22 mouse cellular contexts compared by ENCODE assay signal in the genomic region with DNA sequence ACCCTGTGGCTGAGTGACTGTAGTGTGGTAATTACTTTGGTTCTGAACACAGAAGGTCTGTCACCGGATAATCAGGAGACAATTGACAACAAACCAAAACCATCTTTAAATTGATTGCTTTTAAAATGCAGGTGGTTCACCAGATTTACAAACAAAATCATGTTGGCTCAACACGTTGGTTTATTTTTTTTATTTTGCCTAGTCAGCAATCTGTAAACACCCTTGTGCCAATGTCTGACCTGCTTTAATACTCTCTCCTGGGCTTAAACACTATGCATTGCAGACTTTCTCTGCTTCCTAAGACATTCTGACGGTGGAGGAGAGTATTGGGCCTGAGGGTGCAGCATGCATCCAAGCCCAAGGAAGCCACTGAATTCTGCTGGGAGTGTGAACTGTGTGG. TPM values are rescaled to one million over a fixed set of nuclear protein-coding genes. Genes with fewer than 3 reads are reported as not detected.
DNase-seq lines count a peak whose midpoint lies in the region; ATAC-seq and TF ChIP-seq lines count a peak whose summit lies in the region.
"Had no signal": no experiment of that assay in that cellular context is flagged by ENCODE, and none has a peak within 500 bp of the region (broad histone marks: within the 10 kb centered on the region; RNA-seq: fewer than 3 reads in every experiment).

No protein-coding gene starts in this region.

- 71% methylated on average over 3 of the region's 3 CpGs for WGBS in forebrain, embryonic 11.5 days
- 66% methylated on average over 3 of the region's 3 CpGs for WGBS in forebrain, embryonic 10.5 days

- no peaks in the 10 kb centered on the region for H3K4me1 ChIP-seq in forebrain, embryonic 11.5 days (replicated peaks; ENCODE audit: control insufficient read depth, insufficient read depth, low read length)
- H3K4me1 ChIP-seq in forebrain, embryonic 10.5 days, result peaks cover 25% of the 10 kb centered on the region; the same call in 1 of the 2 replicates
- H3K4me1 ChIP-seq in CH12.LX (ENCODE audit: control insufficient read depth in 1 of 2, insufficient read depth in 2 of 2), result no peaks in the 10 kb centered on the region
- H3K4me1 ChIP-seq in ES-E14 (ENCODE audit: control insufficient read depth in 2 of 2, insufficient read depth in 2 of 2, low read length in 2 of 2, poor library complexity in 1 of 2), result peaks cover 2 to 18% of the 10 kb centered on the region in 2 experiments
- H3K4me1 ChIP-seq: forebrain, embryonic 12.5 days had no signal

- H3K4me2 ChIP-seq in forebrain, embryonic 11.5 days (ENCODE audit: low read depth, low read length, severe bottlenecking), result no peak overlapping the region
- no peak overlapping the region for H3K4me2 ChIP-seq in CH12.LX (ENCODE audit: insufficient read depth, low read depth, poor library complexity, severe bottlenecking)
- H3K4me2 ChIP-seq: embryonic facial prominence, embryonic 13.5 days; embryonic facial prominence, embryonic 15.5 days; forebrain, embryonic 12.5 days had no signal

- no peak overlapping the region for H3K9ac ChIP-seq in forebrain, embryonic 11.5 days (ENCODE audit: low read length)
- no peak overlapping the region for H3K9ac ChIP-seq in CH12.LX (ENCODE audit: insufficient read depth, low read depth)
- no peak overlapping the region for H3K9ac ChIP-seq in ES-E14 (ENCODE audit: insufficient read depth, low read depth, low read length, poor library complexity, severe bottlenecking)
- H3K9ac ChIP-seq: embryonic facial prominence, embryonic 13.5 days; embryonic facial prominence, embryonic 15.5 days; forebrain, embryonic 12.5 days had no signal

- TF ChIP-seq EP300 in CH12.LX (IDR thresholded peaks at IDR 0.05; ENCODE audit: low read length), result no peak

- no peaks in the 10 kb centered on the region for H3K79me2 ChIP-seq in CH12.LX (replicated peaks; ENCODE audit: control insufficient read depth, extremely low read depth, insufficient read depth, poor library complexity, severe bottlenecking)

- peak; percentile 18 for DNase-seq in forebrain, embryonic 11.5 days (ENCODE audit: low spot score)
- DNase-seq in forebrain, embryonic 10.5 days (ENCODE audit: extremely low spot score, low spot score), result no peak
- DNase-seq in CH12.LX (ENCODE audit: extremely low read depth) (no peak), ES-E14 (ENCODE audit: low read depth, low spot score) (no peak)
- DNase-seq in urinary bladder, postnatal 4 days (ENCODE audit: low spot score in 2 of 2), result no peak
- DNase-seq: adrenal gland, postnatal 25 days; B cell, adult 2 months; cerebellum, adult 11 months; cerebellum, adult 18-20 months; cerebellum, adult 8-10 months; cerebellum, adult 9-11 months; cerebellum, postnatal 14 days; cerebellum, postnatal 36 days; embryo, embryonic 11 days had no signal

- TF ChIP-seq POLR2A in CH12.LX (IDR thresholded peaks at IDR 0.05; ENCODE audit: low read depth, low read length), result no peak

- dilution Hi-C loops in CH12.LX (cut with MboI; ENCODE audit: extremely low pct_ligation_motif_present, extremely low pct_unique_long_range_greater_than_20kb, low sequenced_read_pairs), result no loop called here

- H3K9me3 ChIP-seq in forebrain, embryonic 11.5 days (ENCODE audit: control insufficient read depth, low read length), result no peaks in the 10 kb centered on the region
- no peaks in the 10 kb centered on the region for H3K9me3 ChIP-seq in forebrain, embryonic 10.5 days
- H3K9me3 ChIP-seq in CH12.LX (replicated peaks; ENCODE audit: low read length) (no peaks in the 10 kb centered on the region), ES-E14 (ENCODE audit: control insufficient read depth, insufficient read depth, low read depth, low read length) (no peaks in the 10 kb centered on the region)
- H3K9me3 ChIP-seq: embryonic facial prominence, embryonic 13.5 days; embryonic facial prominence, embryonic 15.5 days; forebrain, embryonic 12.5 days had no signal

- in situ Hi-C loops in CH12.LX (cut with MboI; ENCODE audit: low pct_ligation_motif_present, low pct_unique_long_range_greater_than_20kb, low sequenced_read_pairs) (no loop called here), ES-E14 (cut with MboI; ENCODE audit: low sequenced_read_pairs in 2 of 2, unreplicated experiment in 2 of 2) (no loop called here)

- no peak overlapping the region for H3K27ac ChIP-seq in forebrain, embryonic 11.5 days (ENCODE audit: low read depth, low read length)
- no peak overlapping the region for H3K27ac ChIP-seq in forebrain, embryonic 10.5 days
- H3K27ac ChIP-seq in CH12.LX (ENCODE audit: insufficient read depth, low read depth), result no peak overlapping the region
- H3K27ac ChIP-seq in ES-E14 (ENCODE audit: insufficient read depth, low read depth, low read length, poor library complexity, severe bottlenecking), result no peak overlapping the region
- H3K27ac ChIP-seq: embryonic facial prominence, embryonic 13.5 days; embryonic facial prominence, embryonic 15.5 days; forebrain, embryonic 12.5 days had no signal

- TF ChIP-seq CTCF in CH12.LX (conservative IDR thresholded peaks at IDR 0.05 in 1 of 2, IDR thresholded peaks at IDR 0.05 in 1 of 2; ENCODE audit: low read depth in 2 of 2, low read length in 2 of 2), result no peak

- no peak for TF ChIP-seq RAD21 in CH12.LX (IDR thresholded peaks at IDR 0.05; ENCODE audit: low read depth, low read length)

- no peak for ATAC-seq in forebrain, embryonic 11.5 days (replicated peaks; ENCODE audit: low FRiP score)
- ATAC-seq: CD4-positive, CD25-positive, alpha-beta regulatory T cell, adult 4 months; forebrain, embryonic 14.5 days; forebrain, embryonic 16.5 days had no signal

- H3K36me3 ChIP-seq in forebrain, embryonic 11.5 days (ENCODE audit: control insufficient read depth, insufficient read depth, low read length), result no peaks in the 10 kb centered on the region
- H3K36me3 ChIP-seq in forebrain, embryonic 10.5 days (replicated peaks), result no peaks in the 10 kb centered on the region
- no peaks in the 10 kb centered on the region for H3K36me3 ChIP-seq in CH12.LX (replicated peaks in 1 of 2; ENCODE audit: control insufficient read depth in 1 of 2, insufficient read depth in 1 of 2, low read length in 1 of 2)
- no peaks in the 10 kb centered on the region for H3K36me3 ChIP-seq in ES-E14 (ENCODE audit: control insufficient read depth, insufficient read depth, low read length, poor library complexity, severe bottlenecking)
- H3K36me3 ChIP-seq: embryonic facial prominence, embryonic 13.5 days; embryonic facial prominence, embryonic 15.5 days; forebrain, embryonic 12.5 days had no signal

- H3K4me3 ChIP-seq in forebrain, embryonic 11.5 days (ENCODE audit: low read depth, low read length), result no peak overlapping the region
- H3K4me3 ChIP-seq in forebrain, embryonic 10.5 days, result no peak overlapping the region
- no peak overlapping the region for H3K4me3 ChIP-seq in CH12.LX (replicated peaks in 1 of 3; ENCODE audit: low read depth in 2 of 3, low read length in 2 of 3, poor library complexity in 1 of 3)
- H3K4me3 ChIP-seq in ES-E14 (ENCODE audit: insufficient read depth in 1 of 2, low read depth in 1 of 2, low read length in 2 of 2, poor library complexity in 1 of 2, severe bottlenecking in 1 of 2), result no peak overlapping the region
- H3K4me3 ChIP-seq: embryonic facial prominence, embryonic 13.5 days; embryonic facial prominence, embryonic 15.5 days; erythroblast, embryonic 14.5 days; forebrain, embryonic 12.5 days had no signal

- no peaks in the 10 kb centered on the region for H3K27me3 ChIP-seq in forebrain, embryonic 11.5 days (ENCODE audit: control insufficient read depth, insufficient read depth, low read length)
- H3K27me3 ChIP-seq in forebrain, embryonic 10.5 days (ENCODE audit: poor library complexity, severe bottlenecking), result no peaks in the 10 kb centered on the region
- H3K27me3 ChIP-seq in CH12.LX (replicated peaks), result no peaks in the 10 kb centered on the region
- H3K27me3 ChIP-seq: embryonic facial prominence, embryonic 13.5 days; embryonic facial prominence, embryonic 15.5 days; forebrain, embryonic 12.5 days had no signal

TF ChIP-seq in CH12.LX, 34 proteins besides CTCF, POLR2A, EP300 and RAD21:
- no peak for TF ChIP-seq MEF2A (IDR thresholded peaks at IDR 0.05; ENCODE audit: borderline replicate concordance, low read depth, low read length)
- peak; percentile 83 for TF ChIP-seq MAFK (IDR thresholded peaks at IDR 0.05; ENCODE audit: insufficient replicate concordance, low read length)

TF ChIP-seq in ES-E14, 5 proteins besides CTCF, POLR2A, EP300 and RAD21:
- TF ChIP-seq ZNF384 (IDR thresholded peaks at IDR 0.05; ENCODE audit: low read depth, low read length), result no peak
- no peak for TF ChIP-seq ZC3H11A (IDR thresholded peaks at IDR 0.05; ENCODE audit: borderline replicate concordance, low read depth, low read length)
- no peak for TF ChIP-seq HCFC1 (IDR thresholded peaks at IDR 0.05; ENCODE audit: borderline replicate concordance, insufficient read depth, low read length)
- TF ChIP-seq CHD2 (IDR thresholded peaks at IDR 0.05; ENCODE audit: low read depth, low read length), result no peak
- peak; percentile 92 for TF ChIP-seq MAFK (IDR thresholded peaks at IDR 0.05; ENCODE audit: insufficient read depth, low read depth, low read length)

RNA-seq across cellular contexts. Expression of a gene that starts 22.3 kb away (rescaled TPM):
- polyA plus RNA-seq in forebrain, embryonic 11.5 days (2014; fragmentation: Nextera tagmentation; extraction: Ambion mirVana), result 35.1 and 35.3 TPM in 2 replicates
- polyA plus RNA-seq in forebrain, embryonic 10.5 days (2016; fragmentation: Nextera tagmentation; extraction: Ambion mirVana), result 22.9 and 28.2 TPM in 2 replicates
- total RNA-seq in CH12.LX (2012; rRNA removed) (0.17 and 0.34 TPM in 2 replicates), CH12.LX (2014; rRNA removed) (0.28 and 0.40 TPM in 2 replicates), ES-E14 (2012; rRNA removed) (15.3 and 16.3 TPM in 2 replicates)
- 0.34 and 0.76 TPM in 2 replicates for polyA plus RNA-seq in CH12.LX (2012; ENCODE audit: insufficient read length, low read depth)
- total RNA-seq: MEL had no signal

Comparison
In these comparisons a context has a peak if more than half of its experiments do, and no peak if none do; other contexts are left out.
1. RNA of a gene that starts 22.3 kb away (polyA plus RNA-seq): 35.1 to 35.3 TPM in forebrain, embryonic 11.5 days and 22.9 to 28.2 TPM in forebrain, embryonic 10.5 days; 0.34 to 0.76 TPM in CH12.LX; every median in the first group is over 10 times any median in the second.